18 mouse cellular contexts compared by ENCODE assay signal in genomic region chr10:94060190-94060589, GRCm38 (mm10). TPM values are rescaled to one million over a fixed set of nuclear protein-coding genes. Genes with fewer than 3 reads are reported as not detected.
DNase-seq lines count a peak whose midpoint lies in the region; ATAC-seq and TF ChIP-seq lines count a peak whose summit lies in the region.
"Had no signal": no experiment of that assay in that cellular context is flagged by ENCODE, and none has a peak within 500 bp of the region (broad histone marks: within the 10 kb centered on the region; RNA-seq: fewer than 3 reads in every experiment).

No protein-coding gene starts in this region.

- no peak for TF ChIP-seq CTCF in kidney, adult 2 months (conservative IDR thresholded peaks at IDR 0.05; ENCODE audit: insufficient read depth, insufficient read length, low read depth, low read length)
- TF ChIP-seq CTCF in stomach, postnatal 0 days (IDR thresholded peaks at IDR 0.05; ENCODE audit: low read depth) = no peak

- 50% methylated on average over 8 of the region's 8 CpGs for WGBS in kidney, adult 2 months
- WGBS in liver, embryonic 12.5 days (ENCODE audit: insufficient replicate concordance) = 69% methylated on average over 8 of the region's 8 CpGs
- 32% methylated on average over 8 of the region's 8 CpGs for WGBS in stomach, postnatal 0 days

- H3K4me3 ChIP-seq in kidney, adult 2 months (ENCODE audit: insufficient read depth, low read depth, low read length) = no peak overlapping the region
- H3K4me3 ChIP-seq in liver, embryonic 12.5 days = no peak overlapping the region
- no peak overlapping the region for H3K4me3 ChIP-seq in stomach, postnatal 0 days (ENCODE audit: low read depth, low read length)
- H3K4me3 ChIP-seq: embryonic facial prominence, embryonic 12.5 days; hindbrain, embryonic 10.5 days; midbrain, embryonic 13.5 days; myocyte had no signal

- no peak overlapping the region for H3K27ac ChIP-seq in kidney, adult 2 months (ENCODE audit: insufficient read depth, low read depth, low read length)
- H3K27ac ChIP-seq in liver, embryonic 12.5 days = no peak overlapping the region
- H3K27ac ChIP-seq in stomach, postnatal 0 days (replicated peaks) = no peak overlapping the region
- H3K27ac ChIP-seq: embryonic facial prominence, embryonic 12.5 days; hindbrain, embryonic 10.5 days; midbrain, embryonic 13.5 days had no signal

- peak; percentile 62 to 70 for ATAC-seq in hematopoietic stem cell, adult 5-6 weeks (replicated peaks in 1 of 2; ENCODE audit: insufficient read depth in 1 of 2, low FRiP score in 2 of 2, low TSS enrichment in 1 of 2, low read depth in 1 of 2, poor library complexity in 2 of 2, severe bottlenecking in 2 of 2)
- peak; percentile 30; the same call in 1 of the 2 replicates for ATAC-seq in liver, embryonic 12.5 days
- peak; percentile 68 for ATAC-seq in stomach, postnatal 0 days (ENCODE audit: low FRiP score, low TSS enrichment)
- ATAC-seq: CD4-positive, CD25-positive, alpha-beta regulatory T cell, adult 4 months; inflammation-experienced regulatory T-cells, adult 6 months; midbrain, embryonic 13.5 days had no signal

- H3K9ac ChIP-seq in liver, embryonic 12.5 days = no peak overlapping the region
- H3K9ac ChIP-seq in stomach, postnatal 0 days (ENCODE audit: low read length) = no peak overlapping the region
- H3K9ac ChIP-seq: embryonic facial prominence, embryonic 12.5 days; midbrain, embryonic 13.5 days had no signal

- TF ChIP-seq POLR2A in kidney, adult 2 months (IDR thresholded peaks at IDR 0.05; ENCODE audit: low read depth, low read length) = no peak

- H3K27me3 ChIP-seq in kidney, adult 2 months (replicated peaks; ENCODE audit: control insufficient read depth, insufficient read depth, low read length) = no peaks in the 10 kb centered on the region
- no peaks in the 10 kb centered on the region for H3K27me3 ChIP-seq in liver, embryonic 12.5 days (replicated peaks)
- H3K27me3 ChIP-seq in stomach, postnatal 0 days (ENCODE audit: control insufficient read depth, insufficient read depth, low read length) = no peaks in the 10 kb centered on the region
- H3K27me3 ChIP-seq: embryonic facial prominence, embryonic 12.5 days; midbrain, embryonic 13.5 days had no signal

- H3K4me2 ChIP-seq in liver, embryonic 12.5 days = no peak overlapping the region
- H3K4me2 ChIP-seq in stomach, postnatal 0 days (replicated peaks; ENCODE audit: low read depth) = no peak overlapping the region
- H3K4me2 ChIP-seq: embryonic facial prominence, embryonic 12.5 days; midbrain, embryonic 13.5 days had no signal

- no peak for TF ChIP-seq EP300 in stomach, postnatal 0 days (optimal IDR thresholded peaks at IDR 0.05)

- H3K4me1 ChIP-seq in kidney, adult 2 months (ENCODE audit: control insufficient read depth, insufficient read depth, low read length) = no peaks in the 10 kb centered on the region
- peaks cover 30% of the 10 kb centered on the region for H3K4me1 ChIP-seq in liver, embryonic 12.5 days
- no peaks in the 10 kb centered on the region for H3K4me1 ChIP-seq in stomach, postnatal 0 days (replicated peaks; ENCODE audit: control insufficient read depth, insufficient read depth)
- H3K4me1 ChIP-seq: hindbrain, embryonic 10.5 days had no signal

- no peaks in the 10 kb centered on the region for H3K36me3 ChIP-seq in kidney, adult 2 months (ENCODE audit: control insufficient read depth, insufficient read depth, low read length)
- H3K36me3 ChIP-seq in liver, embryonic 12.5 days = no peaks in the 10 kb centered on the region
- H3K36me3 ChIP-seq in stomach, postnatal 0 days (ENCODE audit: control insufficient read depth, insufficient read depth, low read length) = no peaks in the 10 kb centered on the region
- H3K36me3 ChIP-seq: embryonic facial prominence, embryonic 12.5 days; hindbrain, embryonic 10.5 days; midbrain, embryonic 13.5 days had no signal

- H3K9me3 ChIP-seq in liver, embryonic 12.5 days (replicated peaks) = no peaks in the 10 kb centered on the region
- H3K9me3 ChIP-seq in stomach, postnatal 0 days (ENCODE audit: control insufficient read depth, low read length) = no peaks in the 10 kb centered on the region
- H3K9me3 ChIP-seq: embryonic facial prominence, embryonic 12.5 days; hindbrain, embryonic 10.5 days; midbrain, embryonic 13.5 days had no signal

- peak; percentile 30 for DNase-seq in kidney, postnatal 14 days
- DNase-seq in kidney, adult 2 months = no peak
- peak; percentile 51 for DNase-seq in stomach, postnatal 0 days (ENCODE audit: low spot score)
- DNase-seq in layer of hippocampus, adult 9-10 months (ENCODE audit: low spot score) = no peak
- DNase-seq in right cerebral cortex, postnatal 25 days = no peak
- DNase-seq: adrenal gland, postnatal 36 days; cerebellum, postnatal 25 days; gastrocnemius, postnatal 14 days; kidney, postnatal 10 days; lung, adult 18-20 months had no signal

RNA-seq across cellular contexts. Expression of gene Fgd6, which starts 24.4 kb away (rescaled TPM):
- polyA plus RNA-seq in kidney, adult 2 months (2012; rRNA removed) = 2.3 TPM in 2 replicates
- 0.65 and 0.75 TPM in 2 replicates for total RNA-seq in hematopoietic stem cell, adult 5-6 weeks (2017)
- 3.5 and 3.7 TPM in 2 replicates for polyA plus RNA-seq in liver, embryonic 12.5 days (2016; fragmentation: Nextera tagmentation; extraction: Ambion mirVana)
- polyA plus RNA-seq in stomach, postnatal 0 days (2015; fragmentation: Nextera tagmentation; extraction: Ambion mirVana) = 1.7 and 2.2 TPM in 2 replicates

RNA-seq across cellular contexts. Expression of gene Vezt, which starts 24.6 kb away (rescaled TPM):
- 11.2 and 12.2 TPM in 2 replicates for polyA plus RNA-seq in kidney, adult 2 months (2012; rRNA removed)
- total RNA-seq in hematopoietic stem cell, adult 5-6 weeks (2017) = 7.4 and 17.1 TPM in 2 replicates
- 13.3 and 16.5 TPM in 2 replicates for polyA plus RNA-seq in liver, embryonic 12.5 days (2016; fragmentation: Nextera tagmentation; extraction: Ambion mirVana)
- 13.2 and 14.5 TPM in 2 replicates for polyA plus RNA-seq in stomach, postnatal 0 days (2015; fragmentation: Nextera tagmentation; extraction: Ambion mirVana)

Comparison
In these comparisons a context has a peak if more than half of its experiments do, and no peak if none do; other contexts are left out.
1. DNase-seq: peak in kidney, postnatal 14 days (single experiment) and stomach, postnatal 0 days (single experiment); none in kidney, adult 2 months (single experiment), layer of hippocampus, adult 9-10 months (single experiment) and right cerebral cortex, postnatal 25 days (single experiment).
2. Peak in every context shown above with its lines, with median percentiles within 50 percentile points of each other: ATAC-seq.